Mouse (Mus musculus) B cell, adult 67 days (primary cell): Measurements from ENCODE around the gene Gm20917. TPM values are rescaled to one million over a fixed set of nuclear protein-coding genes. Genes with fewer than 3 reads are reported as not detected.

Experiments used
- total RNA-seq, 2 experiments: library from RNA; stranded (reverse); gene quantifications; 4 replicates each; pipeline ENCODE4 v1.2.4; 2023

The Gm20917 gene
- not detected for total RNA-seq

DNA sequence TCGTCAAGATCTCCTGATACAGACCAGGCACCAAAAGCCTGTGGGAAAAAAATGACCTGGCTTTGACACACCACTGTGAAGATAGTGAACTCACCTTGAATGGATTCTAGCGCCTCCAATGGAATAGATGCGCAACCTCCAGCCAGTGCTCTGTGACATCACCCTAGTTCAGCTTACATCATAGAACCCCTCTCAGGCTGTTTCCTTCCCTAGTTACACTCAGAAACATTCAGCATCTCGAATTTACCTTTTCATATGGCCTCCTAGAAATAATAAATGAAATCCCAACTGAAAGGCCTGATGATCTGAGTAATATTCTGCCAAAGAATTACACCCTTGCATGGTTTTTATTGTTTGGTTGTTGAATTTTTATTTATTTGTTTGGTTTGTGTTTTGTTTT lies at the start of gene Gm20917:
TSS of gene Gm20917 (minus strand) at position 101 of the 400 bp plus-strand sequence.

Other genes with a start within 250 kb of the Gm20917 start
- not detected for gene Gm20916, start 168.4 kb upstream of the Gm20917 start, total RNA-seq